Mouse (Mus musculus) lung, postnatal 25 days (tissue): ENCODE measurements around the gene Ap3m1.
A peak's percentile ranks its signal among the peaks of the same experiment; 100 is the strongest.

ENCODE experiments used
- DNase-seq: peaks from one replicate; pipeline ENCODE4 v3.0.0; 2022; ENCODE audit warnings: low spot score

Ap3m1 gene

DNA sequence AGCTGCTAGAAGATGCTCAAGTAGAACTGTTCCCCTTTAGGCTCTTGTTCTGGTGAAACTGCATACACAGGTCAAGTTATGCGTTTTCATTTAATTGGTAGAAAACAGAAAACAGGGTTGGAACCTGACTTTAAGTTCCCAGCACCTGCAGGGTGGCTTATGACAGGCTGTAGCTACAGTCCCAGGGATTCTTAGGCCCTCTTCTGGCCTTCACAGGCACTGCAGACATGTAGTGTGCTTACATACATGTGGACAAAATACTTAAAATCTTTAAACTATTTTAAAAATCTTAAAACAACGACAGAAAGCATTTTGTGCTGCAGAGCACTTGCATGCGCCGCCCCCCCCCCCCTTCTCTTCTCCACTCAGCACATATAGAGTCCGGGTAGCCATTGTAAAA, 17.3 kb upstream of the Ap3m1 start:
- no peak for DNase-seq

DNA sequence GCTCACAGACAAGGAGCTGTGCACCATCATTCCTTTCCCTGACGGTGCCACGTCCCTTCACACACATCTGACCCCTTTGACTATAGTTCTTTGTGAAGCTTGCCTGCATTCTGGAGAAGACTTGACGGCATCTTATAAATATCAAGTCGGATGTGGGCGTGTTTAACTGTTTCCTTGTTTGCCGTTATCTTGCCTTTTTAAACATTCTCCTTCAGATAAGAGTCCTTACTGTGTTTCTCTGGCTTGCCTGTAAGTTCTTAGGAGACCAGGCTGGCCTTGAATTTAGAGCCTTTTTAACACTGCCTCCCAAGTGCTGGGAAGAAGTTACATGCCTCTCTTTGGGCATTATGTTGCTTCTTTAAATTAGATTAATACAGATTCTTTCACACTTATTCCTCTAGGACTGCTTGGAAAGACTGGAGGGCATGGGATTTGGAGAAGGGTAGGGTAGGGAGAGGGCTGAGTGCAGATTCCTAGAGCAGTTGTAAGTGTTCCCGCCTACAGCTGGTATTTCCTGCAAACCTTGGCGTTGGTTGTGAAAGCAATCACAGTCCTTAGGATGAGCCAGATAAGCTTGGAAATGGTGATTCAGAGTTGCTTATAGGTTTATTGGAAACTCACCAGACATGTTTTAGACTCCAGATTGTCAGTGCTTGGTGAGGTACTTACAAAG, 13.3 kb upstream of the Ap3m1 start:
- peak; percentile 52 for DNase-seq

- peak; percentile 63 for DNase-seq
Measured at GRCm38 (mm10) chr14:21064321-21064720, 12.0 kb upstream of the Ap3m1 start.

GRCm38 (mm10) chr14:21062766-21063513, 10.6 kb upstream of the Ap3m1 start:
- no peak for DNase-seq

DNA sequence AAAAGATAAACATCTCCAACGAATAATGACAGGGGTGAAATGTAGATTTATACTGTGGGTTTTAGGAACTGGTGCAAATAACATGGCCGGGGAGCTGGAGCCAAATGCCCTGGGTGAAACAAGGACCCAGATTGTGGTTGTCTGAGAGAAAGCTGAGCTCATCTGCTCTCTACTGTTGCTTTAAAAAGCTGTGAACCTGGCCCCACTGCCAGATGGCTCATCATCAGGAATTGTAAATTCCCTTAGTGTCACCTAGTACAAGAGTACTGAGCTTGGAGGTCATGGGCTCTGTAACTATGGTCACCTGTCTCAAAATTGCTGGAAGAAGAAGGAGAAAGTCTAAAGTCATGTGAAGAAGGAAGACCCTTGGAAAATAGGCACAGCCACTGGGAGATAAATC, 6.7 kb upstream of the Ap3m1 start:
- no peak for DNase-seq

- no peak for DNase-seq
Measured at GRCm38 (mm10) chr14:21053586-21053985, 1.3 kb upstream of the Ap3m1 start.

DNA sequence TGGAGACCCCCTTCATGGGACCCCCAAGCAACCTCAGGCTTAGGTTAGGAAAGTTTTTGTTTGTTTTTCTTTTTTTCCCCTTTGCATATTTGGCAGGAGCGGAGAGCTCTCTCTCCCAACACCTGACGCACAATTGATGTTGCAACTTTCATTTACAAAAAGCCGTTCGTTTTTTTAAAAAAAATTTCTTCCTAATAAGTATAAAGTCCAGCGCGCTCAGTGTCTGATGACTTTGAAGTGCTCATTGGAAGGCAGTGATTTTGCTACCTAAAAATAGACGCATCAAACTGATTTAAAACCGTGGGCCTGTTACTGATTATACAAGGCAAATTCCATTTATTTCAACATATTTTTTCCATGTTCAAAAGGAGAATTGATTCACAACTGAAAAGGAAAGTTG, 843 bp upstream of the Ap3m1 start:
- DNase-seq: peak; percentile 39

DNA sequence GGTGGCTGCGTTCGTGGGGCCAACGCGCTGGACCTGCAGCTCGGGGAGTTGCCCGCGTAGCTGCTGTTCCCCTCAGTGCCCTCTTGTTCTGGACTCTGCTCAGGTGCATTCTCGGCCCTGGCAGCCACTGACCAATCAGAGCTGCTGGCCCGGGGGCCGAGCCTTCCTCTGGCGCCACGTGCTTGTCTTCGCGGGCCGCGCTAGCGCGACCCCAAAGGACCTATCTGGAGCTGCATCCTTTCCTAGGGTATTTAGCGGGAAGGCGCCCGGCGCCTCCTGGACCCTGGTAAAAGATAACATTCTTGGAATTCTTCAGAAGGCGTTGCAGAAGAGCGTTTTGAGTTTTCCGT, 448 bp upstream of the Ap3m1 start:
- DNase-seq: peak; percentile 68

DNA sequence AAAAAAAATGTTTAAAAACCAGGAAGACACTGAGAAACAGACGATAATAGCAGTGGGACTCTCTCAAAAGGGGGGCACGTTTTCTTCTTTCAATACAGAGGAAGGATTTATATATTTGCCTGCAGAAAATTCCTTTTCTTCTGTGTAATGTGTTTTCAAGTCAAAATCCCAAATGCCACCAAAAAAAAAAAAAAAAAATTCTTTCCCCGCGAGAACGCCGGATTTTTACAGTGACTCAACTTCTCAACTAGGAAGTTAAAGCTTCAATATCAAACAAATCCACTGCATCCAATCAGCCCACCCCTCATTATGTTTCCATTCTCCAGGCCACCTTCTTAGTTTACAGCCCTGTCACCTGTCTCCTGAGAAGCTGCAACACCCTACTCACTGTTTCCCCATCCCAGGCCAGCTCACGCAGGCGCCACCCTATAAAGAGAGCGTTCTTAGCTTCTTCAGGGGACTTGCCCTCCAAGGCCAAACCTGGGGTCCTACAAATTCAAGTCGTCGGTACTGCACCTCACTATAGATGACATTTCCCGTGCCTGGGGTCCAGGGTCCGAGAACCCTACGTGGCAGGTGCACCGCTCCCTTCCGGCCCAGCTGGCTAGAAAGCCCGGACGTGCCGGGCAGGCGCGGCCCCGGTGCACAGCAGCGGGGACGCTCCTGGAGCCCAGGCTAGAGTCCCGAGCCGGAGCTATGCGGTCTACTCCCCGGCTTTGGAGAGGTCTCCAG, 762 bp downstream of the Ap3m1 start:
- DNase-seq: peak; percentile 31

DNA sequence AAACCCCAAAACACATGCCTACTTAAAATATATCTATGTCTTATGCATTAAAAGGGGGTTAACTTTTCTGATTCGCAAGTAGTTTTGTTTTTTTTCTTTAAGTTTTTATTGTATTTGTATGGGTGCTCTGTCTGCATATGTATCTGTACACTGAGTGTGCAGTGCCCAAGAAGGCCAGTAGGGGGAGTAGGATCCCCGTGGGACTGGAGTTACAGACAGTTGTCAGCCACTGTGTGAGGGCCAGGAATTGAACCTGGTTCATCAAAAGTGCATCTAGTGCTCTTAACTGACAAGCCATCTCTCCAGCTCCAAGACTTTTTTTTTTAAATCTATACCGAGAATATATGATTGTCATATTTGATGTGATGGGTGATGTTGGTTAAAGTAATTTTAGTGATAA, 1.6 kb downstream of the Ap3m1 start:
- DNase-seq: no peak

- peak; percentile 66 for DNase-seq
Measured at GRCm38 (mm10) chr14:21048879-21049278, 3.4 kb downstream of the Ap3m1 start.

- DNase-seq: peak; percentile 35
Measured at GRCm38 (mm10) chr14:21047840-21048239, 4.5 kb downstream of the Ap3m1 start.

DNA sequence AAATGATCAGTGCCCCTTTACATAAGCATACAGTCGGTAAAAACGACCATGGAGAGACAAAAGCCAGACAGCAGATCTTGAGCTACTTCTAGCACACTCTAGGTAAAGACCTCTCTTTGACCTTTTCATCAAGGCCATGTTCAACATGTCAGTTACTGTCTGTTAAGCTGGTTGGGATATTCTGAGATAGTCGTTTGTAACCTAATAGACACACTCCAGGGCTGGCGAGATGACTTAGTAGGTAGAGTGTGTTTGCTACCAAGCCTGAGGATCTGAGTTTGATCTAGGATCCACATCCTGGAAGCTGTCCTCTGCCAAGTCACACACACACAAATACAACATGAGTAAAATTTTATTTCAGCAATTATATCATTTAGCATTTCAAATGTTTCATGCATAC, 12.7 kb downstream of the Ap3m1 start:
- no peak for DNase-seq

- no peak for DNase-seq
Measured at GRCm38 (mm10) chr14:21039077-21039476, 13.2 kb downstream of the Ap3m1 start.

- no peak for DNase-seq
Measured at GRCm38 (mm10) chr14:21034791-21035190, 17.5 kb downstream of the Ap3m1 start.

- no peak for DNase-seq
Measured at GRCm38 (mm10) chr14:21034271-21034670, 18.0 kb downstream of the Ap3m1 start.

DNA sequence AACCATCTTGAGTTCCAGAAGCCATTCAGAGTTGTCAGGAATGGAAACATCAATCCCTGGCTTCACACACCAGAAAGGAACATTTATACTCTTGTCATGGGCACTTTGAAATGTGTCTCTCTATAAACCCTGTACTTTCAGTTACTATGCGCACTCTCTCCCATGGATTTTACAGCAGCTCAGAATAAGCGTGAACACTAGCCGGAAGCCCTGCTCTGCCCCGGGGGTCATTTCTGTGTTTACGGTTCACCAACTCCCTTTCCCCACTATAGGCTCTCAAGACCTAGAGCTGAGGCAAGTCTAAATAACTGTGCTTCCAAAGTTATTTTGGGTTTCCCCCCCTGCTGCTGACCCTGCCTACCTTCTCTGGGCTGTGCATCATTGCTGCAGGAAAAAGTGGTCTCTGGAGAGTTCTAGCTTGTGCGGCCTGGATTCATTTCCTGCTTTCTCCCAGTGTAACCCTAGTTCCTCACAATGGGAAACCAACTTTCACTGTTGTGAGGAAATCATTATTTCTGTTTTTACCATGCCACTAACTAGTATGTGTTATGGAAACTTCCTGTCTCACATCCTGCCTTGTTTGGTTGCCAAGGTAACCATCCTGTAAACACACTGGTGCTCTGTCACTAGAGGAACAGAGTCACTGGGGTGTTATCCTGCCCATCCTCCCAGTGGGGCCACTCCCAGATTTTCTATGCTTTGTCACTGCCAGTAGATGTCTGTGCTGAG, 20.4 kb downstream of the Ap3m1 start:
- DNase-seq: peak; percentile 89

- DNase-seq: no peak
Measured at GRCm38 (mm10) chr14:21029025-21029659, 23.2 kb downstream of the Ap3m1 start.

DNA sequence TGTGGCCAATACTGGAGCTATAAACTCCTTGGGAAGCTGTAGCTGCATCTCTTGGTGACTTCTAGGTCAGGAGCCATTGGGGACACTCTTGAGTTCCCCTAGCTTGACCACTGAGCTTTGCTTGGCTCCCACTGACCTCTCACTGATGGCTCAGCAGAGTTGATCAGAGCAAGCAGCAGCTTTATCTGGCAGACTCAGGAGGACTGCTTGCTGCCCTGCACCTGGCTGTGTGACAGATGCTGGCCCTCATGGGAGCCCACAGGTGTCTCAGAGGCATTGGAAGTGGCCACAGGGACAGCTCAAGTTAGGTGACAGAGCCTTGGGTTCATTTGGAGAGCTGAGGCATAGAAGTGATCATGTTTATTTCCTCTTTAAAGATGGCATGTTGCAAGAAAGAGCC, 24.8 kb downstream of the Ap3m1 start:
- DNase-seq: no peak

GRCm38 (mm10) chr14:21020435-21020834, 31.9 kb downstream of the Ap3m1 start:
- DNase-seq: no peak

- DNase-seq: peak; percentile 38
Measured at GRCm38 (mm10) chr14:21018977-21019376, 33.3 kb downstream of the Ap3m1 start.

GRCm38 (mm10) chr14:21017871-21018270, 34.4 kb downstream of the Ap3m1 start:
- DNase-seq: no peak
